Mouse (Mus musculus): ENCODE measurements around the gene Lrrc34.

DNA sequence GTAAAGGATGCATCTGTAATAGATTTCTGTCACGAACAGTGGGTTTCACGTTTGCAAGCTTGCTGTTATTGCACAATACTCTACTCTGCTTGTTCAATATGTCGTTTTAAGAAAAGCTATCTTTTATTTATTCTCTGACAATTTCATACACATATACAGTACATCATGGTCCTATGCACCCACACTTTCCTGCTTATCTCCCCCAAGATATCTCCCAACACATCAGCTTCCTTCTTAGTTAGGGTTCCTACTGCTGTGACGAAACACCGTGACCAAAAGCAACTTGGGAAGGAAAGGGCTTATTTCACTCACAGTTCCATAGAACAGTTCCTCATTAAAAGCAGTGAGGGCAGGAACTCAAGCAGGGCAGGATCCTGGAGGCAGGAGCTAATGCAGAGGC, 8.3 kb upstream of the Lrrc34 start:
- TF ChIP-seq CTCF (conservative IDR thresholded peaks at IDR 0.05; ENCODE audit: low read length) = no peak
- TF ChIP-seq POU5F1 (IDR thresholded peaks at IDR 0.05; ENCODE audit: borderline replicate concordance, low read length) = no peak
